Mouse (Mus musculus) midbrain, postnatal 0 days (tissue): Measurements from ENCODE around the gene Pa2g4. TPM values are rescaled to one million over a fixed set of nuclear protein-coding genes. Genes with fewer than 3 reads are reported as not detected.
"Not testable (repeated sequence)": the region's sequence is repeated elsewhere in the genome, so short reads cannot be mapped to it uniquely, and the experiment has no call there.

Source experiments
- ATAC-seq: fragments of 200-750 bp; cut with Nextera tagmentation; 2 replicates; pipeline ENCODE4 v1.8.0; 2017; ENCODE audit warnings: moderate number of reproducible peaks, mild to moderate bottlenecking, moderate TSS enrichment, moderate library complexity; ENCODE audit not compliant: low FRiP score
- DNase-seq: peaks from one replicate; pipeline ENCODE4 v3.0.0-alpha.2; 2015; ENCODE audit warnings: low spot score
- H3K27ac ChIP-seq: fragments of 300-500 bp; sonication (generic); 2 replicates; pipeline ENCODE4 v1.5.1; 2014; ENCODE audit warnings: low read depth, mild to moderate bottlenecking, low read length, mixed read lengths
- H3K27me3 ChIP-seq: fragments of 300-500 bp; sonication (generic); 2 replicates; pipeline ENCODE4 v1.6.1; 2014; ENCODE audit warnings: low read length, control low read depth, mixed read lengths; ENCODE audit not compliant: insufficient read depth
- H3K36me3 ChIP-seq: fragments of 300-500 bp; sonication (generic); 2 replicates; pipeline ENCODE4 v1.6.1; 2014; ENCODE audit warnings: low read length, control low read depth, mixed read lengths; ENCODE audit not compliant: insufficient read depth
- H3K4me1 ChIP-seq: fragments of 300-500 bp; sonication (generic); 2 replicates; pipeline ENCODE4 v1.6.1; 2014; ENCODE audit warnings: mild to moderate bottlenecking, control low read depth, antibody characterized with exemption, low read length, mixed read lengths; ENCODE audit not compliant: insufficient read depth
- H3K4me2 ChIP-seq: fragments of 300-500 bp; sonication (generic); 2 replicates; pipeline ENCODE4 v1.6.1; 2014; ENCODE audit warnings: low read depth, mild to moderate bottlenecking, low read length, mixed read lengths; ENCODE audit not compliant: poor library complexity, severe bottlenecking
- H3K4me3 ChIP-seq: fragments of 300-500 bp; sonication (generic); 2 replicates; pipeline ENCODE4 v1.5.1; 2014; ENCODE audit warnings: low read depth, mild to moderate bottlenecking, low read length, moderate library complexity
- H3K9ac ChIP-seq: fragments of 300-500 bp; sonication (generic); replicated peaks from 2 replicates; pipeline ENCODE4 v1.6.1; 2014; ENCODE audit warnings: mild to moderate bottlenecking, low read length, moderate library complexity, mixed read lengths; ENCODE audit not compliant: poor library complexity, severe bottlenecking
- H3K9me3 ChIP-seq: fragments of 300-500 bp; sonication (generic); 2 replicates; pipeline ENCODE4 v1.6.1; 2016; ENCODE audit warnings: low read length, control low read depth
- CTCF ChIP-seq: IDR thresholded peaks from 2 replicates; pipeline ENCODE4 v1.5.1; 2016; ENCODE audit warnings: antibody characterized with exemption, mild to moderate bottlenecking
- WGBS: fragments of 180-500 bp; shearing (Covaris S2); extraction: QIAGEN DNeasy Blood & Tissue Kit; methylation state at CpG from one replicate; pipeline ENCODE4 v1.1.7; 2014; 5-methylcytosine and 5-hydroxymethylcytosine counted together
- polyA plus RNA-seq: library from polyadenylated mRNA; unstranded; fragments of >200 nt; fragmentation: Nextera tagmentation; extraction: Ambion mirVana; gene quantifications from 2 replicates; pipeline ENCODE4 v1.2.1, GENCODE M21; 2015
- total RNA-seq: library from RNA; depleted of rRNA; stranded (reverse); fragments of >200 nt; gene quantifications from 2 replicates; pipeline ENCODE4 v1.2.3, GENCODE M21; 2014; rRNA removed

Gene Pa2g4
- 78.0 and 82.4 TPM in 2 replicates for total RNA-seq
- polyA plus RNA-seq = 107 and 110 TPM in 2 replicates

DNA sequence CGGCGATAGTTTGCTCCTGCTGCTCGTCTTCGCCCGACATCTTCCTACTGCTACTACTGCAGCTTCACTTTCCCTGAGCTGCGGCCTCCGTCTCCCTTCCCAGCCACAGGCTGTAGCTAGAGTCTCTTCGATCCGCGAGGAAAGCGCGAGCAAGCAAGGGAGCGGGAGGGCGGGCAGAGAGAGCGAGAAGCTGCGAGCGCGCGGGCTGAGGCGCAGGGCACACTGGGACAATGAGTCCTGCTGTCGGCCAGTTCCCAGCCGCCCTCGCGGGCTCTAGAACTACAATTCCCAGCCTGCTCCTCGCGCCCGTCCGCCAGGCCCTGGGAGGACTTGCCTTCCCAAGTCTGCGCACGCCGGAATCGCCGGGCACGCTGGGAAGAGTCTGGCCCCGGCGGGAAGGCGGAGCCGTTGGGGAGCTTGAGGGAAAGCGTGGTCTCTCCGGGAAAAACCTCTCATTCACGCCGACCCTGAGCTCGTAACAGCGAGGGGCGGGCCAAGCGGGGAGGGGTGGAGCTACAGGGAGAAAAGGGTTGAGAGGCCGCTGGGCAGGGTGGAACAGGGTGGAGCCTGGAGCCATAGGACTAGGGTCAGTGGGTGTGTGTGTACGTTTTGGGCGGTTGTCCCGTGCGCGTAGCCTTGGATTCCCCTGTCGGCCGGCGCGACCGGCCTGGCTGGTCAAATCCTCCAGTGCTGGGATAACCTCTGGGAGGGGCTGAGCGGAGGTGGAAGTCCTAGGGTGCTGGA is at the start of gene Pa2g4:
Pa2g4 (minus strand) TSS at position 200 of the 744 bp plus-strand sequence.
- peak within 1 kb of the TSS; percentile 90 for H3K9ac ChIP-seq
- H3K36me3 ChIP-seq = peaks cover 11% of the 10 kb centered on the region
- peak within 1 kb of the TSS; percentile 90 for H3K27ac ChIP-seq
- peak; percentile 99 for ATAC-seq
- no peaks in the 10 kb centered on the region for H3K9me3 ChIP-seq
- H3K4me2 ChIP-seq = peak within 1 kb of the TSS; percentile 93
- no peak; the same call in 1 of the 2 replicates for TF ChIP-seq CTCF
- WGBS = under 1% methylated on average over 58 of the region's 58 CpGs
- peak; percentile 99 for DNase-seq
- no peaks in the 10 kb centered on the region for H3K4me1 ChIP-seq
- H3K4me3 ChIP-seq = peak within 1 kb of the TSS; percentile 80
- no peaks in the 10 kb centered on the region for H3K27me3 ChIP-seq

DNA sequence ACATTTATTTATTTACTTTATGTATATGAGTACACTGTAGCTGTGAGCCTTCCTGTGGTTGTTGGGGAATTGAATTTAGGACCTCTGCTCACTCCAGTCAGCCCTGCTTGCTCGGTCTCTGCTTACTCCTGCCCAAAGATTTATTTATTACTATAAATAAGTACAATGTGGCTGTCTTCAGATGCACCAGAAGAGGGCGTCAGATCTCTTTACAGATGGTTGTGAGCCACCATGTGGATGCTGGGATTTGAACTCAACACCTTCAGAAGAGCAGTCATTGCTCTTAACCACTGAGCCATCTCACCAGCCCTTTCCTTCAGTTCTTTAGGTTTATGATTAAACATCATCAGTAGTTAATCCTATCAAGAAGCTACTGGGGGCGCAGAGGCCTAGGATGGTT is 49.1 kb upstream of the Pa2g4 start:
- Histone ChIP-seq H3K36me3 (no peaks in the 10 kb centered on the region), H3K9me3 (no peaks in the 10 kb centered on the region), H3K27ac (no peak overlapping the region), H3K4me1 (no peaks in the 10 kb centered on the region), H3K4me2 (no peak overlapping the region), H3K9ac (no peak overlapping the region), H3K27me3 (no peaks in the 10 kb centered on the region), H3K4me3 (no peak overlapping the region)
- DNase-seq (no peak), ATAC-seq (no peak)
- 57% methylated on average over 3 of the region's 3 CpGs for WGBS
- TF ChIP-seq CTCF = peak; percentile 18; the same call in 1 of the 2 replicates

DNA sequence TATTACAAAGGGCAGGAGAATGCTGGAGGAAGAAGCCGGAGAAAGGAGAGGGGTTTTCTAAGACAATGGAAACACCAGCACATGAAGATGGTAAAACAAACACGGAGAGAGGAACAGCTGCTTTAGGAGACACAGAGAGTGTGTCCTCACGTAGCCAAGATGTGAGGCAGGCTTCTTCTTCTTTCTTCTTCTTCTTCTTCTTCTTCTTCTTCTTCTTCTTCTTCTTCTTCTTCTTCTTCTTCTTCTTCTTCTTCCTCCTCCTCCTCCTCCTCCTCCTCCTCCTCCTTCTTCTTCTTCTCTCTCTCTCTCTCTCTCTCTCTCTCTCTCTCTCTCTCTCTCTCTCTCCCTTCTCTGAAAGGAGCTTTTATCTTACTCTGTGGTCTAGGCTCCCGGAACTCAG is 48.0 kb upstream of the Pa2g4 start:
- not testable (repeated sequence) for DNase-seq, H3K4me3 ChIP-seq, H3K27ac ChIP-seq, H3K36me3 ChIP-seq, H3K27me3 ChIP-seq, H3K9ac ChIP-seq, H3K4me2 ChIP-seq, H3K9me3 ChIP-seq, H3K4me1 ChIP-seq, ATAC-seq
- 65% methylated on average over 4 of the region's 4 CpGs for WGBS

DNA sequence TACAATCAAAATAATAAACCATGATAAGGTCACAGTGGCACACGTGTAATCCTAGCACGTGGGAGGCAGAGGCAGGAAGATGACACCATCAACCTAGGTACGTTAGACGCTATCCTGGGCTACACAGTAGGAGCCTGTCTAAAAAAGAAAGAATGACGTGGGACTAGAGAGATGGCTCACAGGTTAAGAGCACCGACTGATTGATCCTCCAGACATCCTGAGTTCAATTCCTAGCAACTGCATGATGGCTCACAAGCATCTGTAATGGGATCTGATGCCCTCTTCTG is 47.3 kb upstream of the Pa2g4 start:
- WGBS = 39% methylated on average over 6 of the region's 6 CpGs
- H3K27me3 ChIP-seq = no peaks in the 10 kb centered on the region
- no peak overlapping the region for H3K4me2 ChIP-seq
- no peaks in the 10 kb centered on the region for H3K4me1 ChIP-seq
- no peak for ATAC-seq
- no peak for DNase-seq
- no peak overlapping the region for H3K27ac ChIP-seq
- H3K36me3 ChIP-seq = no peaks in the 10 kb centered on the region
- H3K9me3 ChIP-seq = no peaks in the 10 kb centered on the region
- no peak overlapping the region for H3K4me3 ChIP-seq
- no peak overlapping the region for H3K9ac ChIP-seq
- no peak for TF ChIP-seq CTCF

DNA sequence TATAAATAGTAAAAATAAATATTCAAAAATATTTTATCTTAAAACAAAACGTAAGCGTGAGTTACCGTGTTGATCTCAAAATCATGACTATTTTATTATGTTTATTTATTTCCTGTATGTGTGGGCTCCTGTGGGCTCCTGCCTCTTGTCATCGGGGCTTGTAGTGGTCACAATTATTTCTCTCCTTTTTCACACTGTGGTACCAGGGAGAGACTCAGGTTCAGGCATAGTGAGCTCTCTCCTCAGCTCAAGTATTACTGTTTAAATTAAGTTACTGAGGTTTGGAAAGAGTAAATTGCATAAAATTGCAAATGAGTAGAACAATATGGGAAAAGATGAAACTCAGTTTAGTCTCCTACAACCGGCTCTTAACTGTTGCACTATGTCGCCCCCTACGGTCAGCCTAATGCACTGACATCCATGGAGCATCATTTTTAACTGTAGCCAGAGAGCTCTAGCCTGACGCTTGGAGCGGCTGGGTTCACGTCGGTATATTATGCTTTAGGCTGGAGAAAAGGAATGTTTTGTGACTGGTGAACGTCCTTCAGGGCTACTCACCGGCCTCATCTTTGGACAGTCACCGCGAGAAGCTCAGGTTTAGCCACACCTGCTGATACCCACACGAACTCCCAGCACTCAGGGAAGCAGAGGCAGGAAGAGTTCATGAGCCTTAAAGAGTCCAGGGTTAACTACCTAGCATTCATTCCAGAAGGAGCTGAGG is 46.8 kb upstream of the Pa2g4 start:
- no peak overlapping the region for H3K27ac ChIP-seq
- peak; percentile 89 for DNase-seq
- no peak overlapping the region for H3K9ac ChIP-seq
- TF ChIP-seq CTCF = peak; percentile 91
- no peaks in the 10 kb centered on the region for H3K27me3 ChIP-seq
- H3K4me3 ChIP-seq = no peak overlapping the region
- H3K4me1 ChIP-seq = no peaks in the 10 kb centered on the region
- H3K4me2 ChIP-seq = no peak overlapping the region
- no peaks in the 10 kb centered on the region for H3K36me3 ChIP-seq
- peak; percentile 44; the same call in 1 of the 2 replicates for ATAC-seq
- no peaks in the 10 kb centered on the region for H3K9me3 ChIP-seq
- WGBS = 15% methylated on average over 16 of the region's 16 CpGs

DNA sequence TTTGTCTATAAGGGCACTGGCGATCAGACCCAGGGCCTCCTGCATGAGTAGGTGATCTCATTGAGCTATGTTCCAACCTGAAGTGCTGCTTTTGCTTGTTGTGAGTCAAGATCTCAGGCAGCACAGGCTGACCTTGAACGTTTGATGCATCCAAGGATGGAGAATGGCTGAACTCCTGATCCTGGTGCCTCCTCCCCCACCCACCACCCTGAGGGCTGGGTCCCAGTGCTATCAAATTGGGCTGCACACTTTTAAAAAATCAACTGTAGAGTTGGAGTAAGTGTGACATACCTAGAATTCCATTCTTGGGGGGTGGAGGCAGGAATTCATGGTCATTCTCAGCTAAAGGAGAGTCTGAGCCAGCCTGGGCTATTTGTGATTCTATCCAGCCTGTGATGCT is 40.7 kb upstream of the Pa2g4 start:
- Histone ChIP-seq H3K4me3 (no peak overlapping the region), H3K27me3 (no peaks in the 10 kb centered on the region), H3K9ac (no peak overlapping the region), H3K4me2 (no peak overlapping the region), H3K4me1 (no peaks in the 10 kb centered on the region), H3K36me3 (no peaks in the 10 kb centered on the region), H3K9me3 (no peaks in the 10 kb centered on the region), H3K27ac (no peak overlapping the region)
- no peak for TF ChIP-seq CTCF
- ATAC-seq = no peak
- 49% methylated on average over 2 of the region's 2 CpGs for WGBS
- no peak for DNase-seq
